Mouse (Mus musculus) liver, adult (tissue): Measurements from ENCODE around the gene Ptges2.

ENCODE experiments used
- GATA4 ChIP-seq: IDR thresholded peaks from 2 replicates; pipeline ENCODE4 v1.6.1; 2014; ENCODE audit warnings: mild to moderate bottlenecking, low read length; ENCODE audit not compliant: insufficient replicate concordance

Ptges2 gene

DNA sequence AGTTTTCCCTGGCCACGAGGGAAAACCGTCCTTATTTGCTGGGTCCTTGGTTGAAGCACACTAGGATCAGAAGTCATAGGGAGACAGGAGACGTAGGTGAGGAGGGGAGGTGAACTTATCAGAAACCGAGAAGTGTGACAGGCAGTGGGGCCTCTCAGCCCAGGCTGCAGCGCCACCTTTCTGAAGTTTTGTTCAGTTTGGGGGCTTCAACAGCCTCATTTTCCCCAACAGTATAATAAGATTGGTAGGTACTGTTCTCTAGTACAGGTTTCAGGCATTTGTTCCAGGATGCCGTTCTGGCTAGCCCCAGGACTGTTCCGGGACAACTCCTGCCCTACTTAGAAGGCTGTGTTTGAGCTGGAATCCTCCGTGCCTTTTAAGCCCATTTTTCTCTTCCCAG is 723 bp upstream of the Ptges2 start:
- no peak for TF ChIP-seq GATA4

DNA sequence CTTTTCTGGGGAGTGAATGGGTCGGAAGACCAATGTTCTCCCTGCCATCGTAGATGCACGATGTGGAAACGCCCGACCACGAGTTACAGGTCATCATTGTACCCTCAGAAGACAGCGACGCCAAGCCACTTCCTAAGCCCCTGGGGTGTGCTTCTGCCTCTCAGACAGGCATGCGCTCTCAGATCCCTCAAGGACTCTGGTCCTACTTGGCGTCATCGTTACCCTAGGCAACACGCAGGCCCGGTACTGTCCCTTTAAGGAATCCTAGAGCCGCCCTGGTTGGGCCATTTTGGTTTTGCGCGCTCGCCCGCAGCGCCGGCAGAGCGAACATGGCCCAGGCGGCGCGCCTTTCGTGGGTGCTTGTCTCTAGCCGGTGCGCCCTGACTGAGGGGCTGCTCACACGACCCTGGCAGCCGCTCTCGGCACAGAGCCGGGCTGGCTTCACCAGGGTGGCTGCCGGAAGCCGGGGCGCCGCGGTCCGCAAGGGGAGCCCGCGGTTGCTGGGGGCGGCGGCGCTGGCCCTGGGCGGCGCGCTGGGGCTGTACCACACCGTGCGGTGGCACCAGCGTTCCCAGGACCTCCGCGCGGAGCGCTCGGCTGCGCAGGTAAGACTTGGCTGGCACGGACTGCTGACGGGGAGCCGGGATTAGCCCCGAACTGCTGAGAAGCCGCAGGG is 388 bp downstream of the Ptges2 start:
- no peak for TF ChIP-seq GATA4

DNA sequence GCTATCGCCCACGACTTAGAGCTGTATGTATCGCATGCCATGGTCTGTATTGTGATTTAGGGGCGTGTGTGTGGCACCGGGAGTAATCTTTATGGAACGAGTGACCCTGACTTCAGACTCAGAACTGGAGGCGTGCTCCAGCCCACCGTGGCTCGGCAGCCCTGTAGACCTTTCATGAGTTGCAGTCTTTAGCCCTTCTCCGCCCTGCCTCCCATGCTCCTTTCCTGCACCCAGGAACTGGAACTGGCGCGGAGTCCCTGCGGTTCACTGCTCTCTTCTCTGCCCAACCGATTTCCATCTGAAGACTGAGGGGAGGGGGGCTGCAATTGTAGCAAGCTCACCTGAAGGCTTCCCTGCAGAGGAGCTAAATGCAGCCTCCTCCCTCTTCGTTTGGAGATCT is 999 bp downstream of the Ptges2 start:
- no peak for TF ChIP-seq GATA4

DNA sequence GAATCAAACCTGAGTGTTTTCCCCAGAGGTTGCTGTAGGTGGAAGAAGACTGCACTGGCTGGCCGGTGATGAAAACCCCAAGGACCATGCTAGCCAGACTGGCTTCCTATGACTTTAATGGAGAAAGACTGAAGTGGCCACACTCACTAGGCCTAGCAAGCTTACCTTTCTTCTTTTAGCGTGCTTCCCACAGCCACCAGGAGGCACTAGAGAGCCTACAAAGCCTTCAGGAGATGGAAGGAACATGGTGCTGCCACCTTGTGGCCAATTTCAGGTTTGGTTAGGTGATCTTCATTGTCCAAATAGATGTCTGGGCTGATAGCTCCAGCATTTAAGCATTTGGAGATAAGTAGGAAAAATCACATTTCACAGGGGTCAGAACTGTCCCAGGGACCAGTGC is 9.0 kb downstream of the Ptges2 start:
- TF ChIP-seq GATA4: no peak

DNA sequence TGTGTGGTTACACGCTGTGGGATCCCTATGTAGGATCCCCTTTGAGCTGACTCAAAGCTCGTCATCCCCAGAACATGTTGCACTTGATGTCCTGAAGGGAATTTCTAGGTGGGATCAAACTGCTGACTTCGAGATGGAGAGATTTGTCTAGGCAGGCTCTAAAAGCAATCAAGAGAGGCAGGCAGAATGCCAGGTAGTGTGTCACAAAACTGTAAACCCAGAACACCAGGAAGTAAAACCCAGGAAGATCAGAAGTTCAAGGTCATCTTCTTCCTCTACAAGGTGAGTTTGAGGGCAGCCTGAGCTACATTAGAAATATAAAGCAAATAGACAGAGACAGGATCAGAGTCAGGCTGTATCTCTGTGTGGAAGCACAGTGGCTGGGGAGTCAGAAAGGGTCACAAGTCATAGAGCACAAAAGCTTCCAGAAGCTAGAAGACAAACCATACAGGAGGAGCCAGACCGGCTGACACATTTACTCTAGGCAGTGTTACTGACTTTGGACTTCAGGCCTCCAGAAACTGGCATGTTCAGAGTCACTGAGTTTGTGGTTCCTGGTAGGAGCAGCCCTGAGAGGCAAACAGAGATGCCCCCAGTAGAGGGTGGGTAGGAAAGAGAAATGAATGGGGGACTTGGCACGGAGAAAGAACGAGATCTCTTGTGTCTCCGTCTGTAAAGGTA is 11.6 kb downstream of the Ptges2 start:
- TF ChIP-seq GATA4: no peak

DNA sequence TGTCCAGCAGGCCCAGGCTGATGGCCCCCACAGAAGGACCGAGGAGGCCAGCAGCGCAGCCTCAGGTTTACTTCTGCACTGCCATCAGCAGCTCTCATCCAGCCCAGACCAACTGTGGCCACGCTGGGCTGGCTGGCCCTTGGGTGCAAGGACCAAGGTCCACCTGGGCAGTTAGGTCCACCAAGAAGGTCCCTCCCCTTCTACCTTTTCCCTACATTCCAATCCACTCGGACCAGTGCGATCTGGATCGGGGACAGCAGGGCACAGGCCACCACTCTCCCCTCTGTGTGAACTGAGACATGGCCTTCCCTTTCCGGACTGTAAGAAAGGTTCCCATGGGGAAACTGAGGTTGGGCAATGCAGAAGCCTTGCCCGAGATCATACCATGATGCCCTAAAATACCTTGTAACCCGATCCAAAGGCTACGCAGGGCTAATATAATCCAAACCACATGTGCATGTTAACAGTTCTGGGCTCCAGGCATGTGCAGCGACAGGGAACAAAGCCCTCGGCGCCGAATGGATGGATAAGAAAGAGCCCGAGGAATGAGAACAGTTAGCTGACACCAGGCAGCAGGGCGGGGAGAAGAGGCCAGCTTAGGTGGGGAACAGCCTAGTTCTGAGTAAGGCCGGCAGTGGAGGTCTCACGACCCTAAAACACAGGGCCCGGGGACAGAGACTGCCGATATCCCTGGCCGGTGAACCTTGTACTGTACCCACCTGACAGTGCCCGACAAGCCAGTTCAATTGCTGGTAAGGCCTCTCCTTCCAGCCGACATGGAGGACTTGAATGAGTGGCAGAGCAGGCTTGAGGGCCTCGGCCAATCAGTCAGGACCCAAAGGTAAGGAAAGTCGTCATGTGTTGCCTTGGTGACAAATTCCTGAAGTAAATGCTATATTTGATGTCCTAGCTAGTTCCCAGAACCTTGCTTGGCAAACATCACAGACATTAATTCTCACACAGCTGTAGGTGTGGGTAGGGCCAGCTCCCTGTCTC is 13.0 kb downstream of the Ptges2 start:
- TF ChIP-seq GATA4: no peak

DNA sequence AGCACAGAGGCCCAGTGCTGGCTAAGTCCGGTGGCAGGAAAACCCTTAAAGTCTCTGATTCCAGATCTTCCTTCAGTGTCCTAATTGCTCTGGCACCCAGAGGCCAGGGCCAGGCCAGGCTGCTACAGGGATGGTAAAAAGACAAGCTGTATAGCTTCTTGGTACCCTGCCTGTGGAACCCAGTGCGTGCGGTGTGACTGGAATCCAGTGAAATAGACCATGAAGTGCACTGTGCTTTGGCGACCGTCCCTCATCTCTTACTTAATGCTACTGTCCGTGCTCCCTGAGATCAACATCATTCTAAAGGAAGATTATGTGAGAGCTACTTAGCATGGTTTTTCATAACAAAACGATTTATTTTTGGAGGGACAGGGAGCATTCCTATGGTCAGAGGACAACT is 15.7 kb downstream of the Ptges2 start:
- TF ChIP-seq GATA4: no peak

DNA sequence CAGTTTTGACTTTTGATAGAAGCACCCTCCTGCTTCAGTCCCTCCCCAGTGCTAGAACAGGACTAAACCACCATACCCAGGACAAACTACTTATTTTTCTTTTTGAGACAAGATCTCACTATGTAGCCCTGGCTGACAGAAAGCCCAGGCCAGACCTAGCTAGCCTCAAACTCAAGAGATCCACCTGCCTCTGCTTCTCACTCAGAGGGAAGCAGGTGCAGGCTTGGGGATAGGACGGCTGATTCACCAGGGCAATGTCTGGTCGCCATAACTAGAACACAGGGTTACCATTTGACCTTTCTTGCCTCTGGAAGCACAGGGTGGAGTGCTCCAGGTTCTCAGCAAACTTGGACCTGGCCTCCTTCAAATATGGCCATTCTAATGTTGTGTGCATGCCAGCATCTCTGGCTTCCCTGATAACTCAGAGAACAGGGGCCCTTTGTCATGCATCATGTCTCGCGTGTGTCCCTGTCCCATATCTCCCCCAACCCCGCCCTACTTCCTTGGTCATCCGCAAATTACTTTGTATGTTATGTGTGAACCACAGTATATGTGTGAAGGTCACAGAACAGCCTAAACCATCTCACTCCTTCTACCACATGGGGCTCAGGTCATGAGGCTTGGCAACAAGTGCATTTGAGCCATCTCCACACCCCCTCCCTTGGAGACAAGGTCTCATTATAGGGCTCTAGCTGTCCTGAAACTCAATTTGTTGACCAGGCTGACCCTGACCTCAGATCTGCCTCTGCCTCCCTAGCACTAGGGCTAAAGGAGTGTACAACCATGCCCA is 17.2 kb downstream of the Ptges2 start:
- TF ChIP-seq GATA4: no peak

DNA sequence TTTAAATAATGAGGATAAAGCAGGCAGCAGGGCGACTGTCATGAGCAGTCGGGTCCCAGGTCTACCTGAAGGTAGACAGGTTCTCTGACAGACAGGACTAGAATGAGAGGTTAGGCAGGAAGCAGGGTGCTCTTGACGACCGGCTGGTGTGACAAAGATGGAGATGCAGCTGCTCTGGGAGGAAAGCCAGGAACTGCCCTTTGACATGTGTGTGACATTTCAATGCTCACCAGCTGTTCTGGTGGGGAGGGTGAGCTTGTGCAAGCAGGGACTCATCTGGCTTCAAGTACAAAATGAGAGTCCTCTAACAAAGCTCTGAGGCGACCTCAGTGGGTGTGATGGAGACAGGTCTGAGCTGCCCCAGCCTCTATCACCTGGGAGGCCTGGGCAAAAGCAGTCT is 18.2 kb downstream of the Ptges2 start:
- no peak for TF ChIP-seq GATA4

DNA sequence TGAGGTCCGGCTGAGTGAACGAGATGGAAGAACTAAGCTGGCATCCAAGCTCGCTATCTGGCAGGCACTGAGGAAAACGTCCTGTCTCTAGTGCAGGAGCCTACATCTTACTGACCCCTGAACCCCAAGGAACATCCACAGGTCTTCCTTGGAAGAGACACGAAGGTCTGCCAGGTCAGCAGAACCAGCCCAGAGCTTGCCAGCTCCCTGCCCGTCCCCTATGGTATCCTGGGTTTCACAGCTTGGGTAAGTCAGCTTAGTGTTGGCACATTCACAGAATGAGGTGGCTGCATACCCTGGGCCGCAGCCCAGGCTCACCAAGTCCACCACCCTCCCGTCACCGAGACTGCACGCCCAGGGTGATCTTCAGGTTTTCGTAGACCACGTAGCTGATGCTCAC is 20.1 kb downstream of the Ptges2 start:
- TF ChIP-seq GATA4: no peak

DNA sequence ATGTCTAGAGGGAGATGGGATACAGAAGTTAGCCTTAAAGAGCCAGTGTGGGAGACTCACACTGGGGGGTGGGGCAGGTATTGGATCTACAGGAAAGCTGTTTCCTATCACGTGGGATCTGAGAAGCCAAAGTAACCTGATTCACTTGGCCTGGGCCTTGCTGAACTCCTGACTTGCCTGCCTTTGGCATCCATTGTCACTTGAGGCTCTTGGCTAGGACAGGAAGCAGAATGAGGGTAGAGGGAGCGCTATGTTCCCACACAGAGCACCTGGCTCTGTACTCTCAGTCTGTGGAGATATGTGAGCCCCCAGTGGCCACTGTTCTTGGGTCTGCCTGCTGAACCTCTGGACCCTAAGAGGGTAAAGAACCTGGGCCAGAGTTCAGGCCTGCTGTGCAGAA is 20.9 kb downstream of the Ptges2 start:
- TF ChIP-seq GATA4: no peak

DNA sequence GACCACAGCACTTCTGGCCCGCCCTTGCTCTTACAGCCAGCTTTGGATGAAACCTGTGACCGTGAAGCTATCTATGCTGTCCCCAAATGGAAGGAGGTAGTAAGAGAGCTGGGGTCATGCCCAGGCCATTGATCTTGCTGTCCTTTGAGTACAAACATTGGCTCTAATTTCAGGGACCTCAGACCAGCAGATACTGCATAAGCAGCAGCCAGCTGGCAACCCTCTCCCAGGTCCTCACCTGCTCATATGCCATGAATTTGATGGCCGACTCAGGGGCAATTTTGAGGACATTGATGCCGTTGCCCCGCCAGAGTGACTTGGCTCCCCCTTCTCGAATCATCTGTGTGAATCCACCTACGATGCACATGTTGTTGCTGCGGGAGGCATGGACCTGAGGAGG is 21.8 kb downstream of the Ptges2 start:
- no peak for TF ChIP-seq GATA4

DNA sequence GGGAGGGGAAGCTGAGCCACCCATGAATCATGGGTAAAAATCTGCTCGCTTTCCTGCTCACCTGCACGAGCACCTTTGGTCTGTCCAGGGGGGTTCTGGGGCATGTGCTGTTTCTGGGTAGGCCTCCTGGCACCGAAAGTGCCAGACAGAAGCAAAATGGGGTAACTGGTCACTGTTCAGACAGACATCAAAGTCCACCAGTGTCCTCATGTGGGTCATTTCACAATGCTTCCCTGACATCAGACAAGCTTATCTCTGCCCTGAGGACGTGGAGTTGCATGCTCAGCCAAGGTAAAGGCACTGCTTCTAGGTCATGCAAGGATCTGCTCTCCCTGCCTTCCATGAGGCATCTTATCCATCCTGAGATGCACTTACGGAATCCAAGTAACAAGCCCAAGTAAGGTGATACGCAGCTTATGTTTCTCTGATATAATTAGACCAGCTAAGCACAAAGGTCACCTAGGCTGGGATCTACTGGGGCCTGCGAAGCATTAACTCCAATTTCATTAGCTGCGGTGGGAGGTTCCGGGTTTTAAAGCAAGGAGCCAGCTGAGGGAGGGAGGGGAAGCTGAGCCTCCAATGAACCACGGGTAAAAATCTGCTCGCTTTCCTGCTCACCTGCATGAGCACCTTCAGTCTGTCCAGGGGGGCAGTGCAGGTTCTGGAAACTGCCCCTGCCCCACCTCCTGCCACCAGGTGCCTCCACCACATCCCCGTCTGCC is 22.9 kb downstream of the Ptges2 start:
- TF ChIP-seq GATA4: peak; percentile 96

DNA sequence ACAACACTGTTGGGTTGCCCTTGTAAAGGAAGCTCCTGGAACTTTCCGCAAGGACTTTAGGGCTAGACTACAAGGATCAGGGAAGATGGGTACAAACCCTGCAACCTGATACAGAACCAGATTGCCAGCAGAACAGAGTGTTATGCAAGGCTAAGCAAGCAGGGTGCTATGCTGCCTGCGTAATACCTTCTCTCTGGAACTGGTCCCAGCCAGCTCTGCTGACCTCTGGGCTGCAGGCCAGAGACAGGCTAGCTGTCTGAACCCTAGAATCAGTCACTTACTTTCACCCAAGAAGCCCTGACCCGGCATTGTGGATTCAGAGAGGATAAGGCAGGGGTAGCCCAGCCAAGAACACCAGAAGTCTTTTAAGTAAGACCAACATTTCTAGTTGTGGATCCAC is 23.7 kb downstream of the Ptges2 start:
- TF ChIP-seq GATA4: no peak
